Mouse (Mus musculus) hindbrain, embryonic 16.5 days (tissue): ENCODE results near the gene Arap1. TPM values are rescaled to one million over a fixed set of nuclear protein-coding genes. Genes with fewer than 3 reads are reported as not detected.

Experiments
- ATAC-seq: fragments of 200-750 bp; cut with Nextera tagmentation; 2 replicates; pipeline ENCODE4 v1.8.0; 2017; ENCODE audit warnings: moderate TSS enrichment, moderate library complexity
- H3K27ac ChIP-seq: fragments of 300-500 bp; sonication (generic); 2 replicates; pipeline ENCODE4 v1.5.1; 2014; ENCODE audit warnings: low read depth, mild to moderate bottlenecking, control low read depth, low read length, moderate library complexity
- H3K27me3 ChIP-seq: fragments of 300-500 bp; sonication (generic); replicated peaks from 2 replicates; pipeline ENCODE4 v1.6.1; 2014; ENCODE audit warnings: low read length; ENCODE audit not compliant: control insufficient read depth, insufficient read depth
- H3K36me3 ChIP-seq: fragments of 300-500 bp; sonication (generic); 2 replicates; pipeline ENCODE4 v1.6.1; 2014; ENCODE audit warnings: mild to moderate bottlenecking, low read length, moderate library complexity, mixed read lengths; ENCODE audit not compliant: control insufficient read depth, insufficient read depth
- H3K4me1 ChIP-seq: fragments of 300-500 bp; sonication (generic); 2 replicates; pipeline ENCODE4 v1.6.1; 2014; ENCODE audit warnings: low read depth, low read length; ENCODE audit not compliant: control insufficient read depth, insufficient read depth
- H3K4me2 ChIP-seq: fragments of 300-500 bp; sonication (generic); 2 replicates; pipeline ENCODE4 v1.6.1; 2014; ENCODE audit warnings: mild to moderate bottlenecking, low read length, control low read depth, moderate library complexity
- H3K4me3 ChIP-seq: fragments of 300-500 bp; sonication (generic); 2 replicates; pipeline ENCODE4 v1.5.1; 2014; ENCODE audit warnings: mild to moderate bottlenecking, low read length, control low read depth, moderate library complexity
- H3K9ac ChIP-seq: fragments of 300-500 bp; sonication (generic); 2 replicates; pipeline ENCODE4 v1.6.1; 2014; ENCODE audit warnings: low read depth, mild to moderate bottlenecking, control low read depth, low read length, moderate library complexity
- H3K9me3 ChIP-seq: fragments of 300-500 bp; sonication (generic); 2 replicates; pipeline ENCODE4 v1.6.1; 2014; ENCODE audit warnings: mild to moderate bottlenecking, low read length, moderate library complexity; ENCODE audit not compliant: control insufficient read depth
- WGBS: fragments of 180-500 bp; shearing (Covaris S2); extraction: QIAGEN DNeasy Blood & Tissue Kit; methylation state at CpG from one replicate; pipeline ENCODE4 v1.1.7; 2014; 5-methylcytosine and 5-hydroxymethylcytosine counted together
- polyA plus RNA-seq: library from polyadenylated mRNA; unstranded; fragments of >200 nt; fragmentation: Nextera tagmentation; extraction: Ambion mirVana; gene quantifications from 2 replicates; pipeline ENCODE4 v1.2.1, GENCODE M21; 2015

Gene Arap1
- polyA plus RNA-seq, 1 experiment from 2014 or later: 13.8 TPM

DNA sequence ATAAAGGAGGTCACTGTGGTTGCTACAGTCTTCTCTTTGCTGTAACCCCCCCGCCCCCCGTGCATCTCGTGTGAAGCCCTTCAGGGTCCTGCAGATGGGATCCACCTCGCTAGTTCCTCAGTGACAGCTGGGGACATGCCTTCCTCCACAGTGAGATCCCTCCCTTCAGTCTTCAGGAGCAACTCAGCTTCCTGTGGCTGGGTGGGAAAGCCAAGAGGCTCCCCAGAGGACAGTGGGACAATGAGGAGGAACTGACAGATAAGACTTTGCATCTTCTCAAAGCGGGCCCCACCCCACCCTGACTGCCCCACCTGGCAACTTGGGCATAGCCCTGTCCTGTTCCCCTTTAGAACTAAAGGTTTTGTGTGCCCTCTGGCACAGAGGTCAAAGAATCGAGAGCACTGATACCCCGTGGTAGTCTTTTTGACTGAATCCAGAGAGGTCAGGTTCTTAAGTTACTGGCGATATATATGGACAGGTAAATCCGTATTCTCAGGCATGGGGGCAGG is 111.5 kb downstream of the Arap1 start:
- Histone ChIP-seq H3K4me1 (peaks cover 20% of the 10 kb centered on the region), H3K27me3 (no peaks in the 10 kb centered on the region), H3K36me3 (no peaks in the 10 kb centered on the region), H3K9ac (no peak overlapping the region), H3K27ac (no peak overlapping the region), H3K4me2 (no peak overlapping the region), H3K9me3 (no peaks in the 10 kb centered on the region), H3K4me3 (no peak overlapping the region)
- 77% methylated on average over 9 of the region's 9 CpGs for WGBS
- no peak for ATAC-seq

DNA sequence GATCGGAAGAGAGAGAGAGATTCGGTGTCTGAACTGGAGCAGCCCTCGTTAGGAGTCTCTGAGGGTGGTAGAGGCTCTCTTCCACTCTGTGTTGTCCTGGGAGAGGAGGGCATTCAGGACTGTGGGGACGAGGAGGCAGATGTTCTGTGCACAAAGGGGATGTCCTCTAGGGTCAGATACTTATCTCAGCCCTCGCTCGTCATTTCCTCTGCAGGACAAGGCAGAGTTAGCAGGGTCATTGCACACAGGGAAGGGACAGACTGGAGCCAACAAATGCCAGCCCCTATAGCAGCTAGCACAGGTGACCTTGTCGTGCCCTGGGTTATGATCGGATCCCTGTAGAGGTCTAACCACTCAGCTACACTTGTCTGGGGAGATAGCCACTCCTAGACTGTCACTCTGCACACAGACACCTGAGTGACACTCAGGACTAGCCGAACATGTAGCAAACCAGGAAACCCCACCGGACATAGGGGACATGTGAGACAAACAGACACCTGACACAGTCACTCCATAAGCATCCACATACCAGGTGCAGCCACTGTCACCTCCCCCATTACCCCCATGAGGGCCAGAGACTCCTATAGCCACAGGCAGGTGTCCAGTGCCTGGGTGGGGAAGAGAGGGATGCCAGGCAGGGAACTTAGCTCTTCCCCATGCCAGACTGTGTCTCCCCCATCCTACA is 112.2 kb downstream of the Arap1 start:
- H3K27ac ChIP-seq: no peak overlapping the region
- H3K4me3 ChIP-seq: no peak overlapping the region
- no peaks in the 10 kb centered on the region for H3K9me3 ChIP-seq
- H3K4me2 ChIP-seq: no peak overlapping the region
- H3K4me1 ChIP-seq: peaks cover 20% of the 10 kb centered on the region
- no peaks in the 10 kb centered on the region for H3K36me3 ChIP-seq
- ATAC-seq: no peak
- H3K27me3 ChIP-seq: no peaks in the 10 kb centered on the region
- no peak overlapping the region for H3K9ac ChIP-seq
- 59% methylated on average over 10 of the region's 10 CpGs for WGBS

DNA sequence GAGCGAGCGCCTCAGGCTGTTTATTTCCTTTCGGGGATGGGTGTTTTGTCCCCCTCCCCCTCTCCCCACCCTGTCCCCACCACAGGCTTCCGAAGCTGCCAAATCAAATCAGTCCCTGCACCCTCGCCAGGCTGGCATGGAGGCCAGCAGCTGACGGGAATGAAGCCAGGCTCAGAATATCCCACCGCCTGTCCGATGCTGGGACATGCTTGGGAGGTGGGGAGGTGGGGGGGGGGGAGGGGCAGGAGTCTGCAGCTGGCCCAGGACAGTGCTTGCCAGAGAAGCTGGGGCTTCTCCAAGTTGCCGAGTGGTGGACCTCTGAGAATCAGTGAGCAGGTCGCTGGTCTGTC is 112.7 kb downstream of the Arap1 start:
- no peak overlapping the region for H3K9ac ChIP-seq

DNA sequence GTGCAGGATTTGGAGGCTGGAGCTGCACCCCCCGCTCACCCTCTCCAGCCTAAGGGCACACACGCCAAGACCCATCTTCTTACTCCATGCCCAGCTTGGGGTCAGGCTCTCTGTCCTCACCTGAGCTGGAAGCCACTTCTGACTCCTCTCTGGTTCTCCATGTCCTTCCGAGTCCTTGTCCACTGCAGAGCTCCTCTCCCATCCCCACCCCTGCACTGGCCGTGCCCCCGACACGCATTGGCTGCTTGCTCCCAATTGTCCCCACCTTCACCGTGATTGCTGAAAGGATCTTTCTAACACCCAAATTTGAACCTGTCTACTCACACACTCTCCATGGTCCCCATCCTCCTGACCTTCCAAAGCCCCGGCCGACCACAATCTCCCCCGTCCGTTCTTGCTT is 113.7 kb downstream of the Arap1 start:
- Histone ChIP-seq H3K4me3 (no peak overlapping the region), H3K36me3 (no peaks in the 10 kb centered on the region), H3K9me3 (no peaks in the 10 kb centered on the region), H3K4me1 (peaks cover 20% of the 10 kb centered on the region), H3K27me3 (no peaks in the 10 kb centered on the region), H3K27ac (no peak overlapping the region), H3K9ac (no peak overlapping the region), H3K4me2 (no peak overlapping the region)
- 82% methylated on average over 10 of the region's 11 CpGs for WGBS
- no peak for ATAC-seq

More for the DNA sequence above, 112.7 kb downstream of the Arap1 start:
- peak; percentile 77 for ATAC-seq
- H3K4me2 ChIP-seq: no peak overlapping the region
- no peaks in the 10 kb centered on the region for H3K36me3 ChIP-seq
- peaks cover 20% of the 10 kb centered on the region for H3K4me1 ChIP-seq
- H3K9me3 ChIP-seq: no peaks in the 10 kb centered on the region
- no peak overlapping the region for H3K4me3 ChIP-seq
- no peaks in the 10 kb centered on the region for H3K27me3 ChIP-seq
- H3K27ac ChIP-seq: no peak overlapping the region
- 23% methylated on average over 10 of the region's 10 CpGs for WGBS

Other genes starting within 250 kb of the Arap1 start
- gene Atg16l2, start 45.8 kb upstream of the Arap1 start, polyA plus RNA-seq: 33.5 and 34.0 TPM in 2 replicates
- 11.9 and 13.8 TPM in 2 replicates for gene Stard10, start 31.0 kb upstream of the Arap1 start, polyA plus RNA-seq
- 0.61 TPM in 1 of 2 replicates, not detected in the other for gene Gm45837, start 62.8 kb downstream of the Arap1 start, polyA plus RNA-seq
- 33.5 and 41.6 TPM in 2 replicates for gene Pde2a, start 73.6 kb downstream of the Arap1 start, polyA plus RNA-seq
- gene Art2b, start 237.5 kb downstream of the Arap1 start, polyA plus RNA-seq: not detected in 2 replicates